Mouse (Mus musculus): ENCODE data around the gene Msmb. TPM values are rescaled to one million over a fixed set of nuclear protein-coding genes. Genes with fewer than 3 reads are reported as not detected.
"Not testable (repeated sequence)": the region's sequence is repeated elsewhere in the genome, so short reads cannot be mapped to it uniquely, and the experiment has no call there.

Msmb gene
- polyA plus RNA-seq, 1 experiment: not detected

- Histone ChIP-seq H3K27ac (ENCODE audit: insufficient read depth, low read length) (no peak overlapping the region), H3K4me3 (replicated peaks; ENCODE audit: insufficient read depth, low read depth, low read length) (no peak overlapping the region), H3K27me3 (ENCODE audit: control insufficient read depth, insufficient read depth, low read length) (no peaks in the 10 kb centered on the region), H3K4me1 (ENCODE audit: control insufficient read depth, insufficient read depth, low read length) (no peaks in the 10 kb centered on the region)
- DNase-seq: no peak
- WGBS: 89% methylated on average over 6 of the region's 6 CpGs
- TF ChIP-seq CTCF (IDR thresholded peaks at IDR 0.05; ENCODE audit: borderline replicate concordance, insufficient read depth, low read depth, low read length) (no peak), POLR2A (IDR thresholded peaks at IDR 0.05; ENCODE audit: borderline replicate concordance, insufficient read depth, low read length) (no peak)
These were observed 49.0 kb downstream of the Msmb start for GRCm38 (mm10) chr14:32190627-32191391.

DNA sequence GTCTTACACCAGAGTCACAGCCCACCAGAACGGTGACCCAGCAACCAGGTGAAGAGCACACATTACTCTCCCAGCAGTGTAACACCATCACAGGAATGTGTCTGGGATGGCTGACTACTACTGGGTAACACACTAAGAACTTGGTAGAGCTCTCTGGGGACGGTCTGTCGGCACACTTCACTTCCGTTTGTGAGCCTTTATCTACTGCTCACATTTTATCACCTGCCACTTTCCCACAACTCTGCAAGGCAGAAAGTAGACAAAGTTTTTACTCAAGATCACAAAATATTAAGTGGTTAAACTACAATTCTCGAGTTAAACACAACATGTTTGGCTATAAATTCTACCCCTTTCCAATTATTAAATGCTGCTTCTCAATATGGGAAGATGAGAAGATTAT is 50.1 kb downstream of the Msmb start:
- Histone ChIP-seq H3K4me3 (replicated peaks; ENCODE audit: insufficient read depth, low read depth, low read length) (no peak overlapping the region), H3K27ac (ENCODE audit: insufficient read depth, low read length) (no peak overlapping the region), H3K4me1 (ENCODE audit: control insufficient read depth, insufficient read depth, low read length) (no peaks in the 10 kb centered on the region), H3K27me3 (ENCODE audit: control insufficient read depth, insufficient read depth, low read length) (no peaks in the 10 kb centered on the region)
- 94% methylated on average over 5 of the region's 5 CpGs for WGBS
- no peak for TF ChIP-seq CTCF (IDR thresholded peaks at IDR 0.05; ENCODE audit: borderline replicate concordance, insufficient read depth, low read depth, low read length)
- TF ChIP-seq POLR2A (IDR thresholded peaks at IDR 0.05; ENCODE audit: borderline replicate concordance, insufficient read depth, low read length): no peak
- DNase-seq: no peak

DNA sequence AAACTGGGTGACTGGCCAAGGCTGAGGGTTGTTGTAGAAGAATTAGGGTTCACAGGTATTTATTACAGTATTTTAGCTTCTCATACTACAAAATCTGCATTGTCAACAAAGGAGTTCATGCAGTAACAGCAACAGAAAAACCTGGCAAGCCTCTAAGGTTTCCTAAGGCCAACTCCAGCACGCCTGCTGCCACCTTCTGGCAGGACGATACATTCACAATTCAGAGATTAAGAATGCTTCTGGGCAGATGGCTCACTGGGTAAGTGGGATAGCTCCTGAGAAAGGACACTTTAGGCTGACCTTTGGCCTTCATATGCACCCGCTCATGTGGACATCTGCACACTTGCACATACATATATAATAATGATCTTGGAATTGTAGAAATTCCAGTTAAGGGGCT is 50.6 kb downstream of the Msmb start:
- Histone ChIP-seq H3K27ac (ENCODE audit: insufficient read depth, low read length) (no peak overlapping the region), H3K4me3 (replicated peaks; ENCODE audit: insufficient read depth, low read depth, low read length) (no peak overlapping the region), H3K4me1 (ENCODE audit: control insufficient read depth, insufficient read depth, low read length) (no peaks in the 10 kb centered on the region), H3K27me3 (ENCODE audit: control insufficient read depth, insufficient read depth, low read length) (no peaks in the 10 kb centered on the region)
- 20% methylated on average over 3 of the region's 3 CpGs for WGBS
- peak; percentile 47 to 67 for DNase-seq
- TF ChIP-seq POLR2A (IDR thresholded peaks at IDR 0.05; ENCODE audit: borderline replicate concordance, insufficient read depth, low read length) (no peak), CTCF (IDR thresholded peaks at IDR 0.05; ENCODE audit: borderline replicate concordance, insufficient read depth, low read depth, low read length) (peak; percentile 76)

DNA sequence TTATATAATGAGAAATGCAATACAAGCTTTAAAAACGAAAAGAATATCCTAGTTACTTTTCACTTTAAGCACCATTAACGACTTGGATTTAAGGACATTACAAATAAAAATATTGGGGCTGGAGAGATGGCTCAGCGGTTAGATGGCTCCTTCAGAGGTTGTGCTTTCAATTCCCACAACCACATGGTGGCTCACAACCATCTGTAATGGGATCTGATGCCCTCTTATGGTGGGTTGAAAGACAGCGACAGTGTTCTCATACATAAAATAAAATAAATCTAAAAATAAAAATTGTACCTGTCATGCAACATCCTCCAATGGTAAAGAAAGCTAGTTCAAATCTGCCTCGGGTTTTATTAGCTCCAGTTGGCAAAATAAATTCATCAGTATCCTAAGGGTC is 51.7 kb downstream of the Msmb start:
- not testable (repeated sequence) for H3K4me3 ChIP-seq (replicated peaks; ENCODE audit: insufficient read depth, low read depth, low read length); H3K27me3 ChIP-seq (ENCODE audit: control insufficient read depth, insufficient read depth, low read length); DNase-seq; H3K27ac ChIP-seq (ENCODE audit: insufficient read depth, low read length); H3K4me1 ChIP-seq (ENCODE audit: control insufficient read depth, insufficient read depth, low read length)
- WGBS: 79% methylated on average over 5 of the region's 5 CpGs

DNA sequence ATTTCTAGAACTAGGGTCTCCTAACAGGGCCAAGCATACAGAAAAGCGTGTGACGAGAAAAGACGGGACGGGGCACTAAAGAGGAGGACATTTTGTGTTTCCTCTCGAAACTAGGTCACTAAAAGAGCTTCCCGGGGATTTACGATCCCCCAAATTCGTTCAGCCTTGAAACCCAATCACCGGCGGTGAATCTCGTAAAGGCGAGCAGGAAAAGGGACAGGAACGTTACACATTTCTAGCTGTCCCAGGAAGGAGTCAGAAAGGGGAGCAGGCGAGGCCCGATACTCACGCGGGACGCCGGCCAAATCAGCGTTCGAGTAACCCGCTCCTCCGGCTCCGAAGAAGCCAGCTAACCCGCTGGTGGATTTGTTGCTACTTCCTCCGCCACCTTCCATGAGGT is 59.5 kb downstream of the Msmb start:
- no peak for TF ChIP-seq POLR2A (IDR thresholded peaks at IDR 0.05; ENCODE audit: borderline replicate concordance, insufficient read depth, low read length)
- no peak for TF ChIP-seq CTCF (IDR thresholded peaks at IDR 0.05; ENCODE audit: borderline replicate concordance, insufficient read depth, low read depth, low read length)
- Histone ChIP-seq H3K4me1 (ENCODE audit: control insufficient read depth, insufficient read depth, low read length) (no peaks in the 10 kb centered on the region; the same call in 1 of the 2 replicates), H3K27ac (ENCODE audit: insufficient read depth, low read length) (peak overlapping the region; percentile 8; the same call in 1 of the 2 replicates), H3K27me3 (ENCODE audit: control insufficient read depth, insufficient read depth, low read length) (no peaks in the 10 kb centered on the region), H3K4me3 (replicated peaks; ENCODE audit: insufficient read depth, low read depth, low read length) (peak overlapping the region; percentile 64)
- under 1% methylated on average over 26 of the region's 26 CpGs for WGBS
- DNase-seq: no peak

GRCm38 (mm10) chr14:32201791-32202451 is 60.1 kb downstream of the Msmb start, which contains the start of the genes Timm23 and Parg:
TSS of gene Timm23 (minus strand) at chr14:32201898.
TSS of gene Parg (plus strand) at chr14:32201949.
- peak; percentile 90 for DNase-seq
- Histone ChIP-seq H3K27me3 (ENCODE audit: control insufficient read depth, insufficient read depth, low read length) (no peaks in the 10 kb centered on the region), H3K27ac (ENCODE audit: insufficient read depth, low read length) (peak within 1 kb of the TSS; percentile 35; the same call in 1 of the 2 replicates), H3K4me3 (replicated peaks; ENCODE audit: insufficient read depth, low read depth, low read length) (peak within 1 kb of the TSS; percentile 88), H3K4me1 (ENCODE audit: control insufficient read depth, insufficient read depth, low read length) (no peaks in the 10 kb centered on the region; the same call in 1 of the 2 replicates)
- TF ChIP-seq CTCF (IDR thresholded peaks at IDR 0.05; ENCODE audit: borderline replicate concordance, insufficient read depth, low read depth, low read length) (no peak), POLR2A (IDR thresholded peaks at IDR 0.05; ENCODE audit: borderline replicate concordance, insufficient read depth, low read length) (peak; percentile 55)
- under 1% methylated on average over 76 of the region's 77 CpGs for WGBS

Other genes with a start within 250 kb of the Msmb start
- 14.5 and 16.7 TPM in 2 replicates for gene Galnt15, start 113.0 kb upstream of the Msmb start, polyA plus RNA-seq (2012; rRNA removed)
- 25.3 and 31.5 TPM in 2 replicates for gene Oxnad1, start 56.6 kb upstream of the Msmb start, polyA plus RNA-seq (2012; rRNA removed)
- 54.6 and 58.3 TPM in 2 replicates for gene Dph3, start 56.3 kb upstream of the Msmb start, polyA plus RNA-seq (2012; rRNA removed)
- gene Ncoa4, start 17.8 kb downstream of the Msmb start, polyA plus RNA-seq (2012; rRNA removed): 69.7 and 78.5 TPM in 2 replicates
- gene Timm23, start 59.9 kb downstream of the Msmb start, polyA plus RNA-seq (2012; rRNA removed): 178 and 182 TPM in 2 replicates
- 16.1 and 16.5 TPM in 2 replicates for gene Parg, start 59.9 kb downstream of the Msmb start, polyA plus RNA-seq (2012; rRNA removed)
- gene Ogdhl, start 180.0 kb downstream of the Msmb start, polyA plus RNA-seq (2012; rRNA removed): 91.2 and 94.7 TPM in 2 replicates
- gene 1700024G13Rik, start 246.4 kb downstream of the Msmb start, polyA plus RNA-seq (2012; rRNA removed): 0.52 and 0.71 TPM in 2 replicates

Data from cerebellum, adult 2 months (tissue).